Mouse (Mus musculus) Patski (cell line): Measurements from ENCODE around the gene Sfi1. TPM values are rescaled to one million over a fixed set of nuclear protein-coding genes. Genes with fewer than 3 reads are reported as not detected.
"Not testable (repeated sequence)": the region's sequence is repeated elsewhere in the genome, so short reads cannot be mapped to it uniquely, and the experiment has no call there.

Source experiments
- ATAC-seq: fragments of 100-300 bp; one replicate; pipeline ENCODE4 v1.8.0; 2021
- CTCF ChIA-PET: fragments of 350-600 bp; sonication (Branson Sonifier 250); formaldehyde crosslinking; loops from one replicate; lab custom pipeline; 2022; ENCODE audit warnings: inconsistent platforms; lab: Charles Lee
- POLR2A ChIA-PET: fragments of 350-600 bp; sonication (Branson Sonifier 250); formaldehyde crosslinking; loops from one replicate; lab custom pipeline; 2022; ENCODE audit warnings: antibody characterized with exemption, inconsistent platforms; lab: Charles Lee
- DNase-seq: peaks from one replicate; pipeline ENCODE4 v3.0.0-alpha.2; 2011; ENCODE audit warnings: low read depth, low spot score
- H3K27me3 ChIP-seq: fragments of 371-371 bp; one replicate; pipeline ENCODE4 v1.5.1; 2021
- in situ Hi-C: fragments of 300-500 bp; cut with MboI; formaldehyde crosslinking; loops from 3 replicates; pipeline ENCODE4 v1.11.1; 2018; ENCODE audit warnings: low pct_unique_long_range_greater_than_20kb, mixed read lengths
- polyA plus RNA-seq: library from polyadenylated mRNA; unstranded; gene quantifications from one replicate; pipeline ENCODE4 v1.2.3, GENCODE M21; 2021

Sfi1 gene
- polyA plus RNA-seq, 1 experiment from 2014 or later, result 32.3 TPM

DNA sequence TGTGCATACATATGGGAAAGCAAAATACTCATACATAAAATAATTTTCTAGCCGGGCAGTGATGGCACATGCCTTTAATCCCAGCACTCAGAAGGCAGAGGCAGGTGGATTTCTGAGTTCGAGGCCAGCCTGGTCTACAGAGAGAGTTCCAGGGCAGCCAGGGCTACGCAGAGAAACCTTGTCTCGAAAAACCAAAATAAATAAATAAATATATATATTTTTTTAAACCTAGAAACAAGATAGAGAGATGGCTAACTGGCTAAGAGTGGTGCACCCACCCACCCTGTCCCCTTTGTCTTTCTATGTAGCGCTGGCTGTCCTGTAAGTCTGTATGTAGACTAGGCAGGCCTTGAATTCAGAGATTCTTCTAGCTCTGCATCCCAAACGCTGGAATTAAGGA is 20.7 kb downstream of the Sfi1 start:
- POLR2A ChIA-PET, result interaction anchor here (0.7 to 24.2 kb wide), 6 partner anchors 9 to 42 kb away, joined by 3 to 411 read pairs (median 4); partner anchors contain the start of gene Sfi1
- H3K27me3 ChIP-seq, DNase-seq, ATAC-seq, in situ Hi-C loops: not testable (repeated sequence)
- CTCF ChIA-PET, result interaction anchor here (15.6 to 33.7 kb wide), 3 partner anchors 9 to 31 kb away, joined by 999 to 2208 read pairs (median 1630); partner anchors contain the start of gene Sfi1

DNA sequence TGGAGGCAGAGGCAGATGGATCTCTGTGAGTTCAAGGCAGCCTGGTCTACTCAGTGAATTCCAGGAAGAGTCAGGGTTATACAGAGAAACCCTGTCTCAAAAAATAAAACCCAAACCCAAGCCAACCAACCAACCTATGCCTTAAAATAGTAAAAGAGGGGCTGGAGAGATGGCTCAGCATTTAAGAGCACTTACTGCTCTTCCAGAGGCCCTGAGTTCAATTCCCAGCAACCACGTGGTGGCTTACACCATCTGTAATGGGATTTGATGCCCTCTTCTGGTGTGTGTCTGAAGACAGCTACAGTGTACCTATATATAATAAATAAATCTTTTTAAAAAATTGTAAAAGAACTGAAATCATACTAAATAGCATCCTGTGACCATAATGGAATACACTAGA is 21.3 kb downstream of the Sfi1 start:
- POLR2A ChIA-PET, result interaction anchor here (1.2 to 24.2 kb wide), 3 partner anchors 8 to 37 kb away, joined by 4 to 411 read pairs (median 207); partner anchors contain the start of gene Sfi1
- in situ Hi-C loops, ATAC-seq, H3K27me3 ChIP-seq, DNase-seq: not testable (repeated sequence)
- CTCF ChIA-PET, result interaction anchor here (15.6 to 33.7 kb wide), 4 partner anchors 0 to 31 kb away, joined by 999 to 2208 read pairs (median 1314); partner anchors contain the start of gene Sfi1

DNA sequence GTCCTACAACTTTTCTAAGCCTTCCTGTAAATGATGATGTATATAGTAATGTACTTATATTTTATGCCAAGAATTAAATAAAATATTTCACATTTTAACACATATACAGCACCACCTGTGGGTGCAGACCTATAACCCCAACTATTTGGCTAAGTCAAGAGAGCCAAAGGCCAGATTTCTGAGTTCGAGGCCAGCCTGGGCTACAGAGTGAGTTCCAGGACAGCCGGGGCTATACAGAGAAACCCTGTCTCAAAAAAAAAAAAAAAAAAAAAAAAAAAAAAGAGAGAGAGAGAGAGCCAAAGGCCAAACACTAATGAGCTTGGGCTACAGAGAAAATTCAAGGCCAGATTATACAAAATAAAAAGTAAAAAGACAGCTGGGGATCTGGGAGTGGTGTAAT is 24.2 kb downstream of the Sfi1 start:
- ChIA-PET CTCF (interaction anchor here (0.7 to 33.7 kb wide), 5 partner anchors 3 to 80 kb away, joined by 3 to 2208 read pairs (median 999); partner anchors contain the start of gene Sfi1), POLR2A (interaction anchor here (0.6 to 24.2 kb wide), 5 partner anchors 5 to 31 kb away, joined by 4 to 411 read pairs (median 207); partner anchors contain the start of gene Sfi1)
- DNase-seq, ATAC-seq, H3K27me3 ChIP-seq, in situ Hi-C loops: not testable (repeated sequence)

- H3K27me3 ChIP-seq, DNase-seq, in situ Hi-C loops: not testable (repeated sequence)
- peak; percentile 9 for ATAC-seq
- ChIA-PET CTCF (interaction anchor here (15.6 to 33.7 kb wide), 4 partner anchors 4 to 26 kb away, joined by 999 to 2208 read pairs (median 1314); partner anchors contain the start of gene Sfi1), POLR2A (interaction anchor here (0.6 to 24.2 kb wide), 8 partner anchors 7 to 43 kb away, joined by 3 to 411 read pairs (median 14); partner anchors contain the start of gene Sfi1)
These were observed 25.7 kb downstream of the Sfi1 start for GRCm38 (mm10) chr11:3167571-3168001.

GRCm38 (mm10) chr11:3167129-3167528 is 26.1 kb downstream of the Sfi1 start:
- in situ Hi-C loops, result not testable (repeated sequence)

DNA sequence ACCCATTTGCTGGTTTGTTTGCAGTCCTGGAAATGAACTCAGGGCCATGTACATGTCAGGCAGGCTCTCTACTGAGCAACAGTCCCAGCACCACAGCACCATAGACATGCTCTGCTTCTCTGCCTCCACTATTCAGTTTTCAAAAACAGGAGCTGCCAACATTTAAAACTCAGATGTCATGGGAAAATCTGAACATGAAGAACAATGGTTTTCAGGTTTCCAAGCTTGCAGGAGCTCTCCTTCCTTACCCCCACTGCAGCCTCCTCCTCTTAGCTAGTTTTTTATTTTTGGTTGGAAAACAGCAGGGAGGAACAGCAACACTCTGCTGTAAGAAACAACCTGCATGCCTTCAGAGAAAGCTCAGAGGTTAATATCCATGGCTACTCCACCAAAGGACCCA is 26.9 kb downstream of the Sfi1 start:
- ATAC-seq, H3K27me3 ChIP-seq, in situ Hi-C loops, DNase-seq: not testable (repeated sequence)
- ChIA-PET POLR2A (interaction anchor here (1.3 to 24.2 kb wide), 9 partner anchors 8 to 32 kb away, joined by 3 to 411 read pairs (median 13); partner anchors contain the start of gene Sfi1), CTCF (interaction anchor here (15.6 to 33.7 kb wide), 4 partner anchors 2 to 25 kb away, joined by 999 to 2208 read pairs (median 1314); partner anchors contain the start of gene Sfi1)

More at GRCm38 (mm10) chr11:3167129-3167528, 26.1 kb downstream of the Sfi1 start:
- not testable (repeated sequence) for DNase-seq, H3K27me3 ChIP-seq
- peak; percentile 20 for ATAC-seq
- CTCF ChIA-PET, result interaction anchor here (15.6 to 33.7 kb wide), 4 partner anchors 3 to 26 kb away, joined by 999 to 2208 read pairs (median 1314); partner anchors contain the start of gene Sfi1
- POLR2A ChIA-PET, result interaction anchor here (1.1 to 24.2 kb wide), 10 partner anchors 7 to 33 kb away, joined by 3 to 411 read pairs (median 12); partner anchors contain the start of gene Sfi1

DNA sequence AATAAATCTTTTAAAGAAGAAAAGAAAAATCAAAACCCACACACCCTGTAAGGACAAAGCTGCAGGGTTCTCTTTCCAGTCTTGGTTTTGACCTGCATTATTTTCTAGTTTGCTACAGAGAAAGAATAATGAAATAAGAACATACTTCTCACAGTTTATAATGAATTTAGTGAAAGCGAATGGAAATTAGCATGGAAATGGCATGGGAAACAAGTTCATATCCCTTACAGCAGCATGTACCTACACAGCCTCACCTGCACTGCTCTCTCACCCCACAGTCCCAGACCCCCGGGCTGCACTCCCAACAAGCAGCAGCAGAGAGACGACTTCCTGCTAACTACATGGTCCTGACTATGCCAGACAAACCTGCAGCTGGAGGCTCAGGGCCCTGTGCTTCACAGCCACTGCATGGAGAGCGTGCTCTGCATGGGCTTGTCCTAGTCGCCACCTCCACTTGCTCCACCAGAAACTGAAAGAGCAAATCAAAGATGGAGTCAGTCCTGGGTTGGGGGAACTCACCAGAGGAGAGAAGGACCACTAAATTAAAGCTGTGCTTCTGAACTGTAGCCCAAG is 28.0 kb downstream of the Sfi1 start:
- H3K27me3 ChIP-seq, in situ Hi-C loops, DNase-seq: not testable (repeated sequence)
- peak; percentile 9 for ATAC-seq
- POLR2A ChIA-PET, result interaction anchor here (1.2 to 24.2 kb wide), 4 partner anchors 9 to 28 kb away, joined by 3 to 411 read pairs (median 106); partner anchors contain the start of gene Sfi1
- CTCF ChIA-PET, result interaction anchor here (15.6 to 33.7 kb wide), 4 partner anchors 1 to 26 kb away, joined by 999 to 2208 read pairs (median 1314); partner anchors contain the start of gene Sfi1

DNA sequence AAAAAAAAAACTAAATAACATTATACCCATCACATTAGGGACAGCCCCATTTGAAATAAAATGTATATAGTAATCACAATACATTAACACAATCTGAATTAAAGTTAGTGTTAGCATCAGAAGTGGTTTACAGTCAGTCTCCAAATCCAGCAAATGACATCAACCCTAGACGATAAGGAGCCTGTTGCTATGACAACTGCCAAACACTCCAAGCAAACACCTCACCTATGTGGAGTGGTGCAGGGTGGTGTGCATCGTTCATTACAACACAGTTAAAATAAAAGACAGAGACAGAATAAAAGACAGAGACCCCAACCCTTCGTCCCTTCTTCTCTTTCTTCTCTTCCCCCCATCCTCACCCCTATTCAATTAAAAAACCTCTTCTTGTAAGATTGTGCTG is 29.6 kb downstream of the Sfi1 start:
- in situ Hi-C loops, ATAC-seq, H3K27me3 ChIP-seq, DNase-seq: not testable (repeated sequence)
- ChIA-PET CTCF (interaction anchor here (15.9 to 33.7 kb wide), 3 partner anchors 9 to 28 kb away, joined by 999 to 2208 read pairs (median 1630); partner anchors contain the start of gene Sfi1), POLR2A (interaction anchor here (1.9 to 24.2 kb wide), 3 partner anchors 11 to 27 kb away, joined by 5 to 411 read pairs (median 207); partner anchors contain the start of gene Sfi1)

GRCm38 (mm10) chr11:3163122-3163521 is 30.1 kb downstream of the Sfi1 start:
- DNase-seq, H3K27me3 ChIP-seq, ATAC-seq, in situ Hi-C loops: not testable (repeated sequence)
- CTCF ChIA-PET, result interaction anchor here (15.9 to 33.7 kb wide), 3 partner anchors 9 to 28 kb away, joined by 999 to 2208 read pairs (median 1630); partner anchors contain the start of gene Sfi1
- POLR2A ChIA-PET, result interaction anchor here (0.7 to 24.2 kb wide), 7 partner anchors 11 to 31 kb away, joined by 3 to 411 read pairs (median 5); partner anchors contain the start of gene Sfi1

DNA sequence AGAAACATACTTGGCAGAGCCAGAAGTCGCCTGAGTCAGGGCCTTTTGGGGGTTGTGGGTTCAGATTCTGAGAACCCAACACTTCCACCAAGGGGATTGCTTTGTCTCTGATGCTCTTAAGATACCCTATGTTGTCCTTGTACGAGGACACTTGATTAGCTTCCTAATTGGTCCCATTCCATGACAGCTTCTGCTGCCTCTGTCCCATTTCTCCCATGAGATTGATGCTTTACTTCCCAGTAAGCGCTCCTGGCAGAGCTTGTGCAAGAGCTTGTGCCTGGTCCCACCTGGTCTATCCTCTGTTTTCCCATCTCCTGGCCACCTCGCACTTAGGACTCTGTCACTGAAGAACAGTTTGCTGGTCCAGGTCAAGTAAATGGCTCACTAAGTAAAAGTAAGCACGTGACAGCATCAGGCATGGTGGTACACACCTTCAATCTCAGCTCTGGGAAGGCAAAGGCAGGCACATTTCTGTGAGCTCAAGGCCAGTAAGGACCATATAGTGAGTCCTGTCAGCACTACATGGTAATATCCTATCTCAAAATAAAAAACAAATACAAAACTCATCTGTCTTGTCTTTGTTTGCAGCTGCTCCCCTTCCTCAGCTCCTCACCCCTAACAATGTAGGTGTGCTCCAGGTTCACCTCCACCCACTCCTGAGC is 30.9 kb downstream of the Sfi1 start:
- H3K27me3 ChIP-seq, in situ Hi-C loops, ATAC-seq, DNase-seq: not testable (repeated sequence)
- ChIA-PET CTCF (interaction anchor here (15.9 to 33.7 kb wide), 3 partner anchors 10 to 29 kb away, joined by 999 to 2208 read pairs (median 1630); partner anchors contain the start of gene Sfi1), POLR2A (interaction anchor here (0.7 to 24.2 kb wide), 8 partner anchors 10 to 30 kb away, joined by 3 to 411 read pairs (median 4); partner anchors contain the start of gene Sfi1)

DNA sequence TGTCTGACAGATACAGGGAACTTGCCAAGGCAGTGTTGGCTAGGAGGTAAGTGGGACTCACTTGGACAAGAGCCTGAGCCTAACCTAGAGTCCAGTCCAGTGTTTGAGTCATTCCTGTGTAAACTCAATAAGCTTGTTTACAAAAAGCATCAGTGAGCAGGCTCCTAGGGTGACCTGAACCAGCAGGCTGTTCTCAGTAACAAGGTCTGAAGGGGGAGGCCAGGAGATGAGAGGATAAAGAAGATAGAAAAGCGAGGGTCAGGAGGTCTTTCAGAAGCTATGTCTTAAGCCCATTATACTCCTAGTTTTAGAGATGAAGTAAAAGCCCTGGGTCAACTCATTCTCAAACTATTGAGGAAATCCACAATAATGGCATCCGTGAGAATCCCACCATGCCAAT is 31.9 kb downstream of the Sfi1 start:
- DNase-seq, H3K27me3 ChIP-seq, in situ Hi-C loops, ATAC-seq: not testable (repeated sequence)
- CTCF ChIA-PET, result interaction anchor here (15.9 to 33.7 kb wide), 3 partner anchors 11 to 30 kb away, joined by 999 to 2208 read pairs (median 1630); partner anchors contain the start of gene Sfi1
- POLR2A ChIA-PET, result interaction anchor here (1.2 to 24.2 kb wide), 7 partner anchors 9 to 29 kb away, joined by 3 to 411 read pairs (median 27); partner anchors contain the start of gene Sfi1

GRCm38 (mm10) chr11:3158800-3159199 is 34.5 kb downstream of the Sfi1 start:
- POLR2A ChIA-PET, result interaction anchor here (4.0 to 24.2 kb wide), 6 partner anchors 8 to 32 kb away, joined by 13 to 411 read pairs (median 34); partner anchors contain the start of gene Sfi1
- CTCF ChIA-PET, result interaction anchor here (15.9 to 33.7 kb wide), 3 partner anchors 14 to 32 kb away, joined by 999 to 2208 read pairs (median 1630); partner anchors contain the start of gene Sfi1
- DNase-seq, H3K27me3 ChIP-seq, in situ Hi-C loops, ATAC-seq: not testable (repeated sequence)

- ChIA-PET CTCF (interaction anchor here (15.9 to 33.7 kb wide), 3 partner anchors 14 to 33 kb away, joined by 999 to 2208 read pairs (median 1630); partner anchors contain the start of gene Sfi1), POLR2A (interaction anchor here (4.0 to 24.2 kb wide), 6 partner anchors 9 to 32 kb away, joined by 13 to 411 read pairs (median 34); partner anchors contain the start of gene Sfi1)
- ATAC-seq, in situ Hi-C loops, DNase-seq, H3K27me3 ChIP-seq: not testable (repeated sequence)
These were observed 35.3 kb downstream of the Sfi1 start for GRCm38 (mm10) chr11:3157996-3158395.
